Mouse (Mus musculus) intestine, embryonic 16.5 days (tissue): ENCODE data around the gene Ptpru. TPM values are rescaled to one million over a fixed set of nuclear protein-coding genes. Genes with fewer than 3 reads are reported as not detected.

Experiments used
- ATAC-seq: fragments of 200-750 bp; cut with Nextera tagmentation; 2 replicates; pipeline ENCODE4 v1.8.0; 2017; ENCODE audit warnings: moderate TSS enrichment, moderate library complexity
- H3K27ac ChIP-seq: fragments of 300-500 bp; sonication (generic); 2 replicates; pipeline ENCODE4 v1.5.1; 2014; ENCODE audit warnings: mild to moderate bottlenecking, low read length
- H3K27me3 ChIP-seq: fragments of 300-500 bp; sonication (generic); replicated peaks from 2 replicates; pipeline ENCODE4 v1.6.1; 2014; ENCODE audit warnings: low read length, control low read depth, mixed read lengths; ENCODE audit not compliant: control insufficient read depth, insufficient read depth
- H3K36me3 ChIP-seq: fragments of 300-500 bp; sonication (generic); 2 replicates; pipeline ENCODE4 v1.6.1; 2014; ENCODE audit warnings: low read length, control low read depth; ENCODE audit not compliant: control insufficient read depth, insufficient read depth
- H3K4me1 ChIP-seq: fragments of 300-500 bp; sonication (generic); 2 replicates; pipeline ENCODE4 v1.6.1; 2014; ENCODE audit warnings: low read length, control low read depth, mixed read lengths; ENCODE audit not compliant: control insufficient read depth, insufficient read depth
- H3K4me2 ChIP-seq: fragments of 300-500 bp; sonication (generic); 2 replicates; pipeline ENCODE4 v1.6.1; 2014; ENCODE audit warnings: low read depth, low read length, control low read depth
- H3K4me3 ChIP-seq: fragments of 300-500 bp; sonication (generic); 2 replicates; pipeline ENCODE4 v1.5.1; 2014; ENCODE audit warnings: mild to moderate bottlenecking, low read length
- H3K9ac ChIP-seq: fragments of 300-500 bp; sonication (generic); 2 replicates; pipeline ENCODE4 v1.6.1; 2014; ENCODE audit warnings: low read depth, low read length
- H3K9me3 ChIP-seq: fragments of 300-500 bp; sonication (generic); 2 replicates; pipeline ENCODE4 v1.6.1; 2016; ENCODE audit warnings: low read length, control low read depth; ENCODE audit not compliant: control insufficient read depth
- WGBS: fragments of 180-500 bp; shearing (Covaris S2); extraction: QIAGEN DNeasy Blood & Tissue Kit; methylation state at CpG from one replicate; pipeline ENCODE4 v1.1.7; 2014; 5-methylcytosine and 5-hydroxymethylcytosine counted together
- polyA plus RNA-seq: library from polyadenylated mRNA; unstranded; fragments of >200 nt; fragmentation: Nextera tagmentation; extraction: Ambion mirVana; gene quantifications from 2 replicates; pipeline ENCODE4 v1.2.1, GENCODE M21; 2015

Ptpru gene
- polyA plus RNA-seq, 1 experiment from 2014 or later, result 4.7 TPM

DNA sequence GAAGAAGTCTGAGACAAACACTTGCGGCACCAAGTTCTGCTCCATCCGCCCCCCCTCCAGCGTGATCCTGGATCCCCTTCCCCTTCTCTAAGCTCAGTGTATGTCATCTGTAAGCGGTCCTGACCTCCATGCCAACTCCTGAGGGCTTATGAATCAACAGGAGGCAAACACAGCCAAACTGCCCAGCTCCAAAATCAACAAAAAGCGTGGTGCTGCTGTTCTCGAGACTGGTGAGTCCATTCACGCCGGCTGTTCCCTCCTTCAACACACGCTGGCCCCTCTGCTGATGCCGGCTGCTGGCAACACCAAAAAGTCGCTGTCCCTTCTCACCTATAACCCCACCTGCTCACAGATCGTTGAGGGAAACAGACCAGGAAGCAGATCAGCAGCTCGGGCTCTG is 95.1 kb downstream of the Ptpru start:
- ATAC-seq, result no peak
- Histone ChIP-seq H3K27me3 (no peaks in the 10 kb centered on the region), H3K36me3 (no peaks in the 10 kb centered on the region), H3K4me2 (no peak overlapping the region), H3K9ac (no peak overlapping the region), H3K9me3 (no peaks in the 10 kb centered on the region), H3K4me1 (peaks cover 4% of the 10 kb centered on the region), H3K4me3 (no peak overlapping the region), H3K27ac (no peak overlapping the region)
- WGBS, result 50% methylated on average over 13 of the region's 13 CpGs

- H3K9me3 ChIP-seq, result no peaks in the 10 kb centered on the region; the same call in 1 of the 2 replicates
- no peak overlapping the region for H3K4me3 ChIP-seq
- H3K27me3 ChIP-seq, result no peaks in the 10 kb centered on the region
- no peak for ATAC-seq
- no peak overlapping the region for H3K9ac ChIP-seq
- H3K36me3 ChIP-seq, result no peaks in the 10 kb centered on the region
- H3K4me2 ChIP-seq, result no peak overlapping the region
- WGBS, result 61% methylated on average over 5 of the region's 5 CpGs
- H3K4me1 ChIP-seq, result peaks cover 4% of the 10 kb centered on the region
- no peak overlapping the region for H3K27ac ChIP-seq
Observed at GRCm38 (mm10) chr4:131740621-131741020, 97.5 kb downstream of the Ptpru start.

GRCm38 (mm10) chr4:131728628-131729027 is 109.5 kb downstream of the Ptpru start:
- no peaks in the 10 kb centered on the region for H3K9me3 ChIP-seq
- H3K4me2 ChIP-seq, result no peak overlapping the region
- no peak for ATAC-seq
- H3K36me3 ChIP-seq, result no peaks in the 10 kb centered on the region
- H3K4me3 ChIP-seq, result no peak overlapping the region
- H3K9ac ChIP-seq, result no peak overlapping the region
- H3K27ac ChIP-seq, result no peak overlapping the region
- 41% methylated on average over 7 of the region's 7 CpGs for whole genome bisulfite sequencing
- H3K4me1 ChIP-seq, result no peaks in the 10 kb centered on the region
- H3K27me3 ChIP-seq, result no peaks in the 10 kb centered on the region

DNA sequence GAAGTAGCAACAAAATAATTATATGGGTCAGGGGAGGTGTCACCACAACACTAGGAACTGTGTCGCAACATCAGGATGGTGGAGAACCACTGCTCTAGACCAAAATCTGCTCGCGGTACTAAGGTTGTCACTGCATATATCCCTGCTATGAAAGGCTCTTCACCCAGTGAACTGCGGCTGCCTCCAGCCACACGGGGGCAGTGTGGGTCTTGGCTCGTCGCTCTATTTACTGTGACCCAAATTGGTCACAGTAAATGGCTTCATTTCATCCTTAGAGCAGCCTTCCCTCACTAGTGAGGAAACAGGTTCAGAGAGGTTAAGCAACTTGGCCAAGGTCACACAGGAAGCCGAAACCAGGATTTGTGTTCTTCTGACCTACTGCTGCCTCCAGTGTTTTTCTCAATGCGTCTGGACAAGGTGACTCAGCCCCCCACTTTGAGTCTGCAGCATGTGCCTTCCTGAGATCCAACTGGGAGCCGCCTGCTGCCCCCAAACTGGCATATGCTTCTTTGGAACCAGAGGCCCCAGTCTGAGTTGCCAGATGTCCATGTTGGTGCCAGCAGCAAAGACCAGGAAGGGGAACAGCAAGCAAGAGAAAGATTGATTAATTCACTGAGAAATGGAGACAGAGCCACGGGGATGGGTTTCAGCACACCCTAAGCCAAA is 114.5 kb downstream of the Ptpru start:
- no peak for ATAC-seq

GRCm38 (mm10) chr4:131722121-131722841 is 115.8 kb downstream of the Ptpru start:
- Histone ChIP-seq H3K36me3 (no peaks in the 10 kb centered on the region), H3K27ac (no peak overlapping the region), H3K9ac (no peak overlapping the region; the same call in 1 of the 2 replicates), H3K4me3 (no peak overlapping the region), H3K4me1 (peaks cover 12% of the 10 kb centered on the region; the same call in 1 of the 2 replicates), H3K4me2 (no peak overlapping the region), H3K27me3 (no peaks in the 10 kb centered on the region), H3K9me3 (no peaks in the 10 kb centered on the region)
- ATAC-seq, result peak; percentile 74
- 16% methylated on average over 8 of the region's 8 CpGs for WGBS

More for the DNA sequence above, 114.5 kb downstream of the Ptpru start:
- H3K9ac ChIP-seq, result no peak overlapping the region
- H3K9me3 ChIP-seq, result no peaks in the 10 kb centered on the region
- WGBS, result 59% methylated on average over 11 of the region's 11 CpGs
- no peaks in the 10 kb centered on the region for H3K36me3 ChIP-seq
- no peaks in the 10 kb centered on the region for H3K27me3 ChIP-seq
- no peak overlapping the region for H3K27ac ChIP-seq
- H3K4me2 ChIP-seq, result no peak overlapping the region
- no peak overlapping the region for H3K4me3 ChIP-seq
- H3K4me1 ChIP-seq, result peaks cover 12% of the 10 kb centered on the region; the same call in 1 of the 2 replicates

GRCm38 (mm10) chr4:131719151-131719550 is 118.9 kb downstream of the Ptpru start:
- Histone ChIP-seq H3K4me3 (no peak overlapping the region), H3K27me3 (no peaks in the 10 kb centered on the region), H3K27ac (no peak overlapping the region), H3K4me1 (peaks cover 12% of the 10 kb centered on the region; the same call in 1 of the 2 replicates), H3K9me3 (no peaks in the 10 kb centered on the region), H3K36me3 (no peaks in the 10 kb centered on the region), H3K9ac (no peak overlapping the region), H3K4me2 (no peak overlapping the region)
- no peak for ATAC-seq
- WGBS, result 80% methylated on average over 5 of the region's 5 CpGs

Other genes starting within 250 kb of the Ptpru start
- 81.6 and 86.6 TPM in 2 replicates for gene Mecr, start 5.2 kb upstream of the Ptpru start, polyA plus RNA-seq
- gene Srsf4, start 35.3 kb upstream of the Ptpru start, polyA plus RNA-seq, result 68.6 and 75.2 TPM in 2 replicates
- gene Tmem200b, start 83.5 kb upstream of the Ptpru start, polyA plus RNA-seq, result 0.18 and 0.20 TPM in 2 replicates
- gene Gm10300, start 236.4 kb upstream of the Ptpru start, polyA plus RNA-seq, result not detected in 2 replicates
- 41.5 and 46.8 TPM in 2 replicates for gene Epb41, start 237.0 kb upstream of the Ptpru start, polyA plus RNA-seq